Mouse (Mus musculus) neural tube, embryonic 13.5 days (tissue): Measurements from ENCODE around the gene Snrpd2. TPM values are rescaled to one million over a fixed set of nuclear protein-coding genes. Genes with fewer than 3 reads are reported as not detected.
A peak's percentile ranks its signal among the peaks of the same experiment; 100 is the strongest.
"Not testable (repeated sequence)": the region's sequence is repeated elsewhere in the genome, so short reads cannot be mapped to it uniquely, and the experiment has no call there.

Source experiments
- ATAC-seq: fragments of 200-750 bp; cut with Nextera tagmentation; 2 replicates; pipeline ENCODE4 v1.8.0; 2017; ENCODE audit warnings: low read depth, mild to moderate bottlenecking, moderate TSS enrichment, moderate library complexity
- H3K27ac ChIP-seq: fragments of 300-500 bp; sonication (generic); replicated peaks from 2 replicates; pipeline ENCODE4 v1.5.1; 2015; ENCODE audit warnings: moderate library complexity, mild to moderate bottlenecking, inconsistent platforms
- H3K27me3 ChIP-seq: fragments of 300-500 bp; sonication (generic); 2 replicates; pipeline ENCODE4 v1.6.1; 2015; ENCODE audit warnings: mild to moderate bottlenecking, inconsistent platforms
- H3K36me3 ChIP-seq: fragments of 300-500 bp; sonication (generic); 2 replicates; pipeline ENCODE4 v1.6.1; 2015; ENCODE audit warnings: mild to moderate bottlenecking, inconsistent platforms
- H3K4me1 ChIP-seq: fragments of 300-500 bp; sonication (generic); replicated peaks from 2 replicates; pipeline ENCODE4 v1.6.1; 2015; ENCODE audit warnings: inconsistent platforms
- H3K4me2 ChIP-seq: fragments of 300-500 bp; sonication (generic); 2 replicates; pipeline ENCODE4 v1.6.1; 2015; ENCODE audit warnings: inconsistent platforms, mild to moderate bottlenecking, moderate library complexity
- H3K4me3 ChIP-seq: fragments of 300-500 bp; sonication (generic); 2 replicates; pipeline ENCODE4 v1.5.1; 2015; ENCODE audit warnings: mild to moderate bottlenecking, inconsistent platforms
- H3K9ac ChIP-seq: fragments of 300-500 bp; sonication (generic); 2 replicates; pipeline ENCODE4 v1.6.1; 2015; ENCODE audit warnings: moderate library complexity, mild to moderate bottlenecking, inconsistent platforms
- H3K9me3 ChIP-seq: fragments of 300-500 bp; sonication (generic); 2 replicates; pipeline ENCODE4 v1.6.1; 2016; ENCODE audit warnings: inconsistent platforms
- WGBS: fragments of 180-500 bp; shearing (Covaris S2); methylation state at CpG from one replicate; pipeline ENCODE4 v1.1.7; 2015; 5-methylcytosine and 5-hydroxymethylcytosine counted together
- polyA plus RNA-seq: library from polyadenylated mRNA; unstranded; fragments of >200 nt; fragmentation: Nextera tagmentation; extraction: Ambion mirVana; gene quantifications from 2 replicates; pipeline ENCODE4 v1.2.1, GENCODE M21; 2015

The Snrpd2 gene
- polyA plus RNA-seq, 1 experiment from 2014 or later = 118 TPM

- Histone ChIP-seq H3K4me3 (no peak overlapping the region), H3K4me1 (peaks cover 26% of the 10 kb centered on the region), H3K9ac (no peak overlapping the region), H3K4me2 (no peak overlapping the region), H3K36me3 (peaks cover 10% of the 10 kb centered on the region), H3K27me3 (no peaks in the 10 kb centered on the region), H3K9me3 (no peaks in the 10 kb centered on the region), H3K27ac (0 out of 2 replicates have a peak overlapping the region, but pooled peaks have one; percentile 93)
- ATAC-seq = no peak
- 94% methylated on average over 5 of the region's 5 CpGs for WGBS
Measured at GRCm38 (mm10) chr7:19129396-19129795, 20.1 kb upstream of the Snrpd2 start.

- Histone ChIP-seq H3K27ac (peak overlapping the region; percentile 93), H3K4me3 (peak overlapping the region; percentile 48), H3K4me1 (peaks cover 26% of the 10 kb centered on the region), H3K9me3 (no peaks in the 10 kb centered on the region), H3K4me2 (peak overlapping the region; percentile 63), H3K36me3 (peaks cover 19% of the 10 kb centered on the region), H3K27me3 (no peaks in the 10 kb centered on the region), H3K9ac (peak overlapping the region; percentile 71)
- peak; percentile 1; the same call in 1 of the 2 replicates for ATAC-seq
- WGBS = 30% methylated on average over 4 of the region's 4 CpGs
Measured at GRCm38 (mm10) chr7:19130657-19131056, 18.9 kb upstream of the Snrpd2 start.

- H3K9ac ChIP-seq = peak overlapping the region; percentile 71
- WGBS = under 1% methylated on average over 39 of the region's 39 CpGs
- H3K27me3 ChIP-seq = no peaks in the 10 kb centered on the region
- H3K4me2 ChIP-seq = peak overlapping the region; percentile 63
- peaks cover 20% of the 10 kb centered on the region for H3K36me3 ChIP-seq
- peak; percentile 99 for ATAC-seq
- H3K4me1 ChIP-seq = peaks cover 26% of the 10 kb centered on the region
- H3K4me3 ChIP-seq = peak overlapping the region; percentile 48
- no peaks in the 10 kb centered on the region for H3K9me3 ChIP-seq
- peak overlapping the region; percentile 93 for H3K27ac ChIP-seq
Measured at GRCm38 (mm10) chr7:19131324-19131848, 18.1 kb upstream of the Snrpd2 start.

- no peak for ATAC-seq
- Histone ChIP-seq H3K27me3 (no peaks in the 10 kb centered on the region), H3K4me2 (no peak overlapping the region), H3K36me3 (peaks cover 68% of the 10 kb centered on the region), H3K4me1 (peaks cover 15% of the 10 kb centered on the region), H3K9ac (no peak overlapping the region), H3K9me3 (no peaks in the 10 kb centered on the region), H3K4me3 (no peak overlapping the region), H3K27ac (no peak overlapping the region)
- WGBS = 95% methylated on average over 13 of the region's 13 CpGs
Measured at GRCm38 (mm10) chr7:19136168-19136567, 13.4 kb upstream of the Snrpd2 start.

- 93% methylated on average over 38 of the region's 38 CpGs for WGBS
- Histone ChIP-seq H3K9me3 (no peaks in the 10 kb centered on the region), H3K4me1 (peaks cover 13% of the 10 kb centered on the region), H3K27ac (no peak overlapping the region), H3K9ac (no peak overlapping the region), H3K4me3 (no peak overlapping the region), H3K36me3 (peaks cover 74% of the 10 kb centered on the region), H3K27me3 (no peaks in the 10 kb centered on the region), H3K4me2 (no peak overlapping the region)
- ATAC-seq = no peak
Measured at GRCm38 (mm10) chr7:19136673-19137334, 12.7 kb upstream of the Snrpd2 start.

- no peak for ATAC-seq
- no peak overlapping the region for H3K9ac ChIP-seq
- no peaks in the 10 kb centered on the region for H3K27me3 ChIP-seq
- H3K4me2 ChIP-seq = no peak overlapping the region
- WGBS = 56% methylated on average over 5 of the region's 5 CpGs
- H3K4me3 ChIP-seq = no peak overlapping the region
- H3K36me3 ChIP-seq = peaks cover 79% of the 10 kb centered on the region
- H3K27ac ChIP-seq = no peak overlapping the region
- H3K9me3 ChIP-seq = no peaks in the 10 kb centered on the region
- peaks cover 7% of the 10 kb centered on the region for H3K4me1 ChIP-seq
Measured at GRCm38 (mm10) chr7:19137380-19137779, 12.1 kb upstream of the Snrpd2 start.

GRCm38 (mm10) chr7:19146793-19147192 is 2.7 kb upstream of the Snrpd2 start:
- no peak overlapping the region for H3K4me2 ChIP-seq
- 91% methylated on average over 10 of the region's 10 CpGs for WGBS

GRCm38 (mm10) chr7:19147497-19148045 is 2.0 kb upstream of the Snrpd2 start:
- Histone ChIP-seq H3K9me3 (no peaks in the 10 kb centered on the region), H3K9ac (peak overlapping the region; percentile 79), H3K27me3 (no peaks in the 10 kb centered on the region), H3K4me3 (peak overlapping the region; percentile 53), H3K4me2 (peak overlapping the region; percentile 97), H3K36me3 (peaks cover 35% of the 10 kb centered on the region), H3K4me1 (peaks cover 30% of the 10 kb centered on the region), H3K27ac (no peak overlapping the region)
- no peak for ATAC-seq
- WGBS = 56% methylated on average over 6 of the region's 6 CpGs

More at GRCm38 (mm10) chr7:19146793-19147192, 2.7 kb upstream of the Snrpd2 start:
- Histone ChIP-seq H3K27me3 (no peaks in the 10 kb centered on the region), H3K4me3 (no peak overlapping the region), H3K27ac (no peak overlapping the region), H3K4me1 (peaks cover 30% of the 10 kb centered on the region), H3K9me3 (no peaks in the 10 kb centered on the region), H3K36me3 (peaks cover 35% of the 10 kb centered on the region), H3K9ac (0 out of 2 replicates have a peak overlapping the region, but pooled peaks have one; percentile 26)
- no peak for ATAC-seq

GRCm38 (mm10) chr7:19148180-19148874 is 1.2 kb upstream of the Snrpd2 start:
- Histone ChIP-seq H3K9ac (peak overlapping the region; percentile 79), H3K36me3 (peaks cover 36% of the 10 kb centered on the region), H3K27ac (peak overlapping the region; percentile 87), H3K4me2 (peak overlapping the region; percentile 97), H3K4me3 (peak overlapping the region; percentile 53), H3K4me1 (peaks cover 30% of the 10 kb centered on the region), H3K9me3 (no peaks in the 10 kb centered on the region), H3K27me3 (no peaks in the 10 kb centered on the region)
- 12% methylated on average over 20 of the region's 20 CpGs for WGBS
- ATAC-seq = no peak

GRCm38 (mm10) chr7:19148875-19149541 is 514 bp upstream of the Snrpd2 start, which contains the start of gene Qpctl:
Qpctl (minus strand) TSS chr7:19149291.
- Histone ChIP-seq H3K36me3 (peaks cover 42% of the 10 kb centered on the region), H3K4me2 (peak within 1 kb of the TSS; percentile 97), H3K4me3 (peak within 1 kb of the TSS; percentile 53), H3K27ac (peak within 1 kb of the TSS; percentile 87), H3K4me1 (peaks cover 30% of the 10 kb centered on the region), H3K9ac (peak within 1 kb of the TSS; percentile 80), H3K27me3 (no peaks in the 10 kb centered on the region), H3K9me3 (no peaks in the 10 kb centered on the region)
- ATAC-seq = peak; percentile 97
- under 1% methylated on average over 43 of the region's 43 CpGs for WGBS

GRCm38 (mm10) chr7:19151121-19151520 is 1.6 kb downstream of the Snrpd2 start:
- H3K9ac ChIP-seq, ATAC-seq, H3K9me3 ChIP-seq, H3K27ac ChIP-seq, H3K27me3 ChIP-seq: not testable (repeated sequence)
- H3K36me3 ChIP-seq = peaks cover 56% of the 10 kb centered on the region
- peaks cover 30% of the 10 kb centered on the region for H3K4me1 ChIP-seq
- WGBS = 93% methylated on average over 10 of the region's 10 CpGs
- H3K4me3 ChIP-seq = 0 out of 2 replicates have a peak overlapping the region, but pooled peaks have one; percentile 53
- H3K4me2 ChIP-seq = peak overlapping the region; percentile 97; the same call in 1 of the 2 replicates
